In genomic region chr14:25068430-25068829, GRCm38 (mm10) we compare ENCODE assay signal across 8 mouse cellular contexts.
DNase-seq lines count a peak whose midpoint lies in the region; ATAC-seq lines count a peak whose summit lies in the region.

No protein-coding gene starts in this region.

- H3K9ac ChIP-seq in midbrain, embryonic 13.5 days (replicated peaks), result no peak overlapping the region
- no peak overlapping the region for H3K9ac ChIP-seq in midbrain, embryonic 16.5 days (ENCODE audit: low read depth, low read length)
- H3K9ac ChIP-seq in heart, embryonic 16.5 days (ENCODE audit: low read length), result 0 out of 2 replicates have a peak overlapping the region, but pooled peaks have one; percentile 11

- no peak overlapping the region for H3K4me2 ChIP-seq in midbrain, embryonic 13.5 days (replicated peaks)
- H3K4me2 ChIP-seq in midbrain, embryonic 16.5 days (ENCODE audit: low read length), result no peak overlapping the region
- peak overlapping the region; percentile 23; the same call in 1 of the 2 replicates for H3K4me2 ChIP-seq in heart, embryonic 16.5 days (ENCODE audit: low read depth, low read length)

- H3K36me3 ChIP-seq in midbrain, embryonic 13.5 days, result no peaks in the 10 kb centered on the region
- H3K36me3 ChIP-seq in midbrain, embryonic 16.5 days (ENCODE audit: control insufficient read depth, insufficient read depth, low read length), result no peaks in the 10 kb centered on the region
- no peaks in the 10 kb centered on the region for H3K36me3 ChIP-seq in heart, embryonic 16.5 days (ENCODE audit: control insufficient read depth, insufficient read depth)

- DNase-seq in kidney, postnatal 4 days, result peak; percentile 60 to 74
- DNase-seq in retina, postnatal 7 days (ENCODE audit: low read depth, low spot score), result peak; percentile 67
- no peak for DNase-seq in yolk sac, embryonic 10.5 days (ENCODE audit: low spot score)
- no peak for DNase-seq in spleen, adult 18-20 months
- DNase-seq in left cerebral cortex, adult 9 months (ENCODE audit: low spot score in 2 of 2), result no peak

- 36% methylated on average over 8 of the region's 8 CpGs for WGBS in midbrain, embryonic 13.5 days
- 30% methylated on average over 8 of the region's 8 CpGs for WGBS in midbrain, embryonic 16.5 days
- whole genome bisulfite sequencing in heart, embryonic 16.5 days, result 11% methylated on average over 8 of the region's 8 CpGs

- H3K27me3 ChIP-seq in midbrain, embryonic 13.5 days, result no peaks in the 10 kb centered on the region; the same call in 1 of the 2 replicates
- H3K27me3 ChIP-seq in midbrain, embryonic 16.5 days (ENCODE audit: control insufficient read depth, insufficient read depth, low read depth, low read length), result no peaks in the 10 kb centered on the region
- H3K27me3 ChIP-seq in heart, embryonic 16.5 days (ENCODE audit: control insufficient read depth, insufficient read depth, low read length), result no peaks in the 10 kb centered on the region

- H3K4me3 ChIP-seq in midbrain, embryonic 13.5 days (replicated peaks), result no peak overlapping the region
- H3K4me3 ChIP-seq in midbrain, embryonic 16.5 days (ENCODE audit: low read depth, low read length), result no peak overlapping the region
- no peak overlapping the region for H3K4me3 ChIP-seq in heart, embryonic 16.5 days (ENCODE audit: low read length)

- H3K27ac ChIP-seq in midbrain, embryonic 13.5 days, result peak overlapping the region; percentile 32; the same call in 1 of the 2 replicates
- no peak overlapping the region for H3K27ac ChIP-seq in midbrain, embryonic 16.5 days (ENCODE audit: low read length)
- peak overlapping the region; percentile 49 for H3K27ac ChIP-seq in heart, embryonic 16.5 days (ENCODE audit: low read length)

- H3K4me1 ChIP-seq in midbrain, embryonic 13.5 days (replicated peaks), result peaks cover 57% of the 10 kb centered on the region
- H3K4me1 ChIP-seq in midbrain, embryonic 16.5 days (ENCODE audit: control insufficient read depth, insufficient read depth, low read length), result peaks cover 25% of the 10 kb centered on the region
- H3K4me1 ChIP-seq in heart, embryonic 16.5 days (ENCODE audit: control insufficient read depth, insufficient read depth, low read length), result peaks cover 21% of the 10 kb centered on the region

- H3K9me3 ChIP-seq in midbrain, embryonic 13.5 days, result no peaks in the 10 kb centered on the region
- H3K9me3 ChIP-seq in midbrain, embryonic 16.5 days (replicated peaks; ENCODE audit: control insufficient read depth, low read length, poor library complexity, severe bottlenecking), result no peaks in the 10 kb centered on the region
- H3K9me3 ChIP-seq in heart, embryonic 16.5 days (replicated peaks; ENCODE audit: control insufficient read depth, low read length), result no peaks in the 10 kb centered on the region

- no peak for ATAC-seq in midbrain, embryonic 13.5 days
- no peak for ATAC-seq in midbrain, embryonic 16.5 days
- peak; percentile 77 for ATAC-seq in heart, embryonic 16.5 days (replicated peaks; ENCODE audit: extremely low read depth, insufficient read depth, low FRiP score)

Comparison
In these comparisons a context has a peak if more than half of its experiments do, and no peak if none do; other contexts are left out.
1. DNase-seq: peak in kidney, postnatal 4 days (2 of 2) and retina, postnatal 7 days (single experiment); none in yolk sac, embryonic 10.5 days (single experiment), spleen, adult 18-20 months (0 of 2) and left cerebral cortex, adult 9 months (0 of 2).